Mouse (Mus musculus): ENCODE results near the gene Psenen.

DNA sequence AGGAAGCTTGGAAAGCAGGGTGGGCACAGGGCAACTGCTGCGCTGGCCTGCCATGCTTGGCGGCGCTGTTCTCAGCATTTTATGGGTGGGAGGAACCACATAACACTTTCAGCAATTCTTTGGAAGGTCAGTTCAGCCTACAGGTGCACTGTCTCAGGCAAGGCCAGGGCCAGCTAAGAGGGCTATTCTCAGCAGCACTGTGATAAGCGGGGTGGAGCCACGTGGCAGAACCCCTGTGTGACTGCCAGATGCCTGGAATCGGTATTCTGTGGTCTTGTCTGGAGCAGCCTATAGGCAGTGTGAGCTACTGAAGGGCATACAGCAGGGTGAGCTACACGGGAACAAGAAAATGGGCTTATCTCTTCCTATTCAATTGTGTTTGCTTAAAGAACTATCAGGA lies 46.6 kb upstream of the Psenen start:
- TF ChIP-seq EP300 (optimal IDR thresholded peaks at IDR 0.05) (no peak), CTCF (IDR thresholded peaks at IDR 0.05; ENCODE audit: low read depth) (no peak)

Data from stomach, postnatal 0 days (tissue).